Mouse (Mus musculus) bone marrow macrophage, adult 2 months (primary cell): ENCODE data around the gene Tspan5.

Source experiments
- CTCF ChIP-seq: IDR thresholded peaks from 2 replicates; pipeline ENCODE4 v1.5.1; 2012; ENCODE audit warnings: low read depth, mild to moderate bottlenecking, low read length, moderate library complexity
- POLR2A ChIP-seq: IDR thresholded peaks from 2 replicates; pipeline ENCODE4 v1.6.1; 2012; ENCODE audit warnings: mild to moderate bottlenecking, low read depth, low read length, borderline replicate concordance

- TF ChIP-seq CTCF (no peak), POLR2A (no peak)
Measured at GRCm38 (mm10) chr3:138941604-138942003, 199.6 kb downstream of the Tspan5 start.
